Mouse (Mus musculus) large intestine, adult 2 months (tissue): Measurements from ENCODE around the gene Mymx. TPM values are rescaled to one million over a fixed set of nuclear protein-coding genes. Genes with fewer than 3 reads are reported as not detected.

Experiments
- DNase-seq: peaks from one replicate; pipeline ENCODE4 v3.0.0-alpha.2; 2012; ENCODE audit warnings: low read depth, low spot score
- WGBS: fragments of 180-500 bp; shearing (Covaris S2); methylation state at CpG from one replicate; pipeline ENCODE4 v1.1.7; 2018; 5-methylcytosine and 5-hydroxymethylcytosine counted together
- polyA plus RNA-seq: library from polyadenylated mRNA; depleted of rRNA; stranded (reverse); fragments of >200 nt; gene quantifications from 2 replicates; pipeline ENCODE4 v1.2.3, GENCODE M21; 2012

Gene Mymx
- polyA plus RNA-seq, 1 experiment: 2.0 TPM

GRCm38 (mm10) chr17:45575123-45575897 is 26.6 kb downstream of the Mymx start:
- DNase-seq: no peak
- 87% methylated on average over 8 of the region's 8 CpGs for WGBS

GRCm38 (mm10) chr17:45574129-45574761 is 27.7 kb downstream of the Mymx start:
- no peak for DNase-seq
- 3% methylated on average over 17 of the region's 17 CpGs for WGBS

- WGBS: under 1% methylated on average over 18 of the region's 18 CpGs
- DNase-seq: no peak
Measured at GRCm38 (mm10) chr17:45573780-45574123, 28.1 kb downstream of the Mymx start.

GRCm38 (mm10) chr17:45573087-45573779 is 28.7 kb downstream of the Mymx start, which contains the start of gene Hsp90ab1:
Hsp90ab1 (minus strand) TSS chr17:45573271.
- WGBS: under 1% methylated on average over 41 of the region's 41 CpGs
- DNase-seq: no peak

GRCm38 (mm10) chr17:45572103-45573086 is 29.5 kb downstream of the Mymx start:
- no peak for DNase-seq
- WGBS: 1% methylated on average over 57 of the region's 57 CpGs

- WGBS: 62% methylated on average over 4 of the region's 4 CpGs
- DNase-seq: no peak
Measured at GRCm38 (mm10) chr17:45569999-45570398, 31.9 kb downstream of the Mymx start.

- WGBS: 86% methylated on average over 12 of the region's 12 CpGs
- DNase-seq: no peak
Measured at GRCm38 (mm10) chr17:45568990-45569389, 32.9 kb downstream of the Mymx start.

- 46% methylated on average over 4 of the region's 4 CpGs for WGBS
- DNase-seq: no peak
Measured at GRCm38 (mm10) chr17:45567162-45567601, 34.7 kb downstream of the Mymx start.

GRCm38 (mm10) chr17:45566360-45567161 is 35.3 kb downstream of the Mymx start:
- no peak for DNase-seq
- 61% methylated on average over 18 of the region's 18 CpGs for WGBS

GRCm38 (mm10) chr17:45566031-45566359 is 35.9 kb downstream of the Mymx start:
- 61% methylated on average over 1 of the region's 1 CpGs for WGBS
- DNase-seq: no peak

- no peak for DNase-seq
- WGBS: 76% methylated on average over 11 of the region's 11 CpGs
Measured at GRCm38 (mm10) chr17:45565103-45565502, 36.8 kb downstream of the Mymx start.

- 7% methylated on average over 18 of the region's 18 CpGs for WGBS
- no peak for DNase-seq
Measured at GRCm38 (mm10) chr17:45564531-45565084, 37.3 kb downstream of the Mymx start.

GRCm38 (mm10) chr17:45563655-45564530 is 38.0 kb downstream of the Mymx start, which contains the start of gene Slc35b2:
Slc35b2 (plus strand) TSS chr17:45563874.
- 1% methylated on average over 48 of the region's 61 CpGs for WGBS

GRCm38 (mm10) chr17:45563216-45563615 is 38.7 kb downstream of the Mymx start:
- DNase-seq: no peak
- 73% methylated on average over 12 of the region's 12 CpGs for WGBS

More at GRCm38 (mm10) chr17:45563655-45564530, 38.0 kb downstream of the Mymx start, which contains the start of gene Slc35b2:
- no peak for DNase-seq

- no peak for DNase-seq
- WGBS: 85% methylated on average over 15 of the region's 15 CpGs
Measured at GRCm38 (mm10) chr17:45559732-45560525, 42.0 kb downstream of the Mymx start.

- 65% methylated on average over 16 of the region's 16 CpGs for WGBS
- DNase-seq: no peak
Measured at GRCm38 (mm10) chr17:45557998-45558862, 43.7 kb downstream of the Mymx start.
